Comparison of ENCODE assay signal across 8 mouse cellular contexts in the genomic region with DNA sequence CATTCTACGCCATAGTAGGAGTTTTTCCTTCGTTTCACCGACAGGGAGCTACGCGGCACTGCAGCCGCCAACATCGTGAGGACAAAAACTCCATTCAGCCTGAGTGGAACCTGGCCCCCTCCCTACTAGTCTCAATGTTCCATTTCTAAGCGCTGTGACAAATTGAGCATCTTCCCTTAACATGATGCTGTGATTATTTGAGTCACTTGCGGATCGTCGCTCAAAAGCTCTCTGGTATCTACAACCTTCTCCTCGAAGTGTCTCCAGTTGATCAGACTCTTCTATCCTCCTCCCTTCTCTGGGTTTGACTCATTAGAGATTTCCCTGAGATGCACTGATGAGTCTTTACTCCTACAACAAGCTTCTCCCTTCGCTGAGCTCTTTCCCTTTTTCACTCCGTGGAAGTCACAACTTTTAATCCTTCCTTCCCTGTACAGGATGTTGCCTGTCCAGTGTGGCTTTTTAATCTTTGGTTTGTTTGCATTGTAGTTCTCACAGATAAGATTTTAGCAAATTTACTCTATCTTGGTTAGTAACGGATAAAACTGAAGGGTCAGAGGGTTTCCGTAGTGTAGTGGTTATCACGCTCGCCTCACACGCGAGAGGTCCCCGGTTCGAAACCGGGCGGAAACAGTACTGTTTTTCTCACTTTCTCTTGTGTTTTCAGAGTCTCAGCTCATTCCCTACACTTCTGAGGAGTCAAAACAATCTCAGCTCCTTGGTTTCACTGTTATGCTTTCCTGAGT.
DNase-seq lines count a peak whose midpoint lies in the region; ATAC-seq and TF ChIP-seq lines count a peak whose summit lies in the region.

No protein-coding gene starts in this region.

- TF ChIP-seq CTCF in layer of hippocampus, adult 2 months (conservative IDR thresholded peaks at IDR 0.05), result peak; percentile 15; the same call in 1 of the 2 replicates
- TF ChIP-seq CTCF in G1E (IDR thresholded peaks at IDR 0.05; ENCODE audit: low read depth, low read length), result no peak

- peaks cover 16% of the 10 kb centered on the region for H3K27me3 ChIP-seq in G1E (ENCODE audit: insufficient read depth, low read length)
- H3K27me3 ChIP-seq in embryonic facial prominence, embryonic 15.5 days, result peaks cover 56% of the 10 kb centered on the region
- peaks cover 54% of the 10 kb centered on the region for H3K27me3 ChIP-seq in limb, embryonic 15.5 days
- H3K27me3 ChIP-seq in stomach, embryonic 15.5 days (replicated peaks), result peaks cover 38% of the 10 kb centered on the region

- peaks cover 34% of the 10 kb centered on the region for H3K4me1 ChIP-seq in G1E (ENCODE audit: insufficient read depth, low read depth, low read length)
- peaks cover 13% of the 10 kb centered on the region for H3K4me1 ChIP-seq in embryonic facial prominence, embryonic 15.5 days
- H3K4me1 ChIP-seq in limb, embryonic 15.5 days, result peaks cover 10% of the 10 kb centered on the region
- H3K4me1 ChIP-seq in stomach, embryonic 15.5 days, result no peaks in the 10 kb centered on the region; the same call in 1 of the 2 replicates

- WGBS in embryonic facial prominence, embryonic 15.5 days, result 6% methylated on average over 24 of the region's 24 CpGs
- WGBS in limb, embryonic 15.5 days, result 9% methylated on average over 24 of the region's 24 CpGs
- 5% methylated on average over 24 of the region's 24 CpGs for WGBS in stomach, embryonic 15.5 days

- H3K9me3 ChIP-seq in G1E (replicated peaks), result no peaks in the 10 kb centered on the region
- no peaks in the 10 kb centered on the region for H3K9me3 ChIP-seq in embryonic facial prominence, embryonic 15.5 days (replicated peaks)
- H3K9me3 ChIP-seq in limb, embryonic 15.5 days, result no peaks in the 10 kb centered on the region
- H3K9me3 ChIP-seq in stomach, embryonic 15.5 days, result no peaks in the 10 kb centered on the region

- peak overlapping the region; percentile 38 for H3K4me2 ChIP-seq in embryonic facial prominence, embryonic 15.5 days (replicated peaks)
- H3K4me2 ChIP-seq in limb, embryonic 15.5 days, result peak overlapping the region; percentile 25
- H3K4me2 ChIP-seq in stomach, embryonic 15.5 days, result peak overlapping the region; percentile 32

- H3K27ac ChIP-seq in layer of hippocampus, adult 2 months, result no peak overlapping the region
- H3K27ac ChIP-seq in embryonic facial prominence, embryonic 15.5 days (replicated peaks), result no peak overlapping the region
- H3K27ac ChIP-seq in limb, embryonic 15.5 days, result no peak overlapping the region
- no peak overlapping the region for H3K27ac ChIP-seq in stomach, embryonic 15.5 days

- no peak overlapping the region for H3K9ac ChIP-seq in embryonic facial prominence, embryonic 15.5 days
- H3K9ac ChIP-seq in limb, embryonic 15.5 days, result no peak overlapping the region
- no peak overlapping the region for H3K9ac ChIP-seq in stomach, embryonic 15.5 days

- no peak for DNase-seq in layer of hippocampus, adult 2 months (ENCODE audit: low spot score in 2 of 2)
- DNase-seq in layer of hippocampus, adult 11-12 months (ENCODE audit: low spot score), result no peak
- DNase-seq in G1E (ENCODE audit: low spot score), result no peak
- no peak for DNase-seq in thymus, postnatal 14 days
- no peak for DNase-seq in heart, postnatal 14 days

- H3K4me3 ChIP-seq in layer of hippocampus, adult 2 months, result peak overlapping the region; percentile 26; the same call in 1 of the 2 replicates
- no peak overlapping the region; the same call in 1 of the 2 replicates for H3K4me3 ChIP-seq in G1E (ENCODE audit: low read depth, low read length)
- peak overlapping the region; percentile 26 for H3K4me3 ChIP-seq in embryonic facial prominence, embryonic 15.5 days (replicated peaks)
- peak overlapping the region; percentile 23 for H3K4me3 ChIP-seq in limb, embryonic 15.5 days
- H3K4me3 ChIP-seq in stomach, embryonic 15.5 days (replicated peaks), result peak overlapping the region; percentile 23

- ATAC-seq in G1E (ENCODE audit: extremely low read depth, insufficient number of reproducible peaks, low FRiP score, poor library complexity, severe bottlenecking), result peak; percentile 28; the same call in 1 of the 2 replicates
- no peak for ATAC-seq in embryonic facial prominence, embryonic 15.5 days (ENCODE audit: insufficient number of reproducible peaks, low FRiP score, low TSS enrichment, low read depth)
- ATAC-seq in limb, embryonic 15.5 days (ENCODE audit: insufficient number of reproducible peaks, low FRiP score, low TSS enrichment, low read depth), result no peak
- no peak for ATAC-seq in stomach, embryonic 15.5 days (ENCODE audit: insufficient read depth, low FRiP score, low read depth)

- intact Hi-C loops in heart, postnatal 14 days (cut with DNase I), result no loop called here

- H3K36me3 ChIP-seq in G1E (replicated peaks), result no peaks in the 10 kb centered on the region
- no peaks in the 10 kb centered on the region for H3K36me3 ChIP-seq in embryonic facial prominence, embryonic 15.5 days
- H3K36me3 ChIP-seq in limb, embryonic 15.5 days, result no peaks in the 10 kb centered on the region
- no peaks in the 10 kb centered on the region for H3K36me3 ChIP-seq in stomach, embryonic 15.5 days
